Mouse (Mus musculus): ENCODE measurements around the gene Rogdi.

Rogdi gene

DNA sequence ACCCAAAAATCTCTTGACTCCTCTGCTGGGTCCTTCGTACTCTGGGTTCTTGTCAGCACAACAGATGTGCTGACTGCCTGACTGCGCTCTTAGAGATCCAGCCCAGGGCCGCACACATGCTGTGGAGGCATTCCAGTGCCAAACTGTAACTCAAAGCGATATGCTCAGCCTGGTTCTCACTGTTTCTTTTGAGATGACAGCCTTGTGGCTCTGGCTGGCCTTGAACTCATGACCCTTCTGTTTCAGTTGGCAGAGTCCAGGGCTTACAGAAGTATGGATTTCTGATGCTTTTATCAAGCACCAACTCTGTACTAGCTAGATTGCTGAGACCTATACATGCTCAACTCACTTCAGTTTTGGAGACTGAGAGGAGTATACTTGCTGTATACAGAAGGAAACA is 20.1 kb downstream of the Rogdi start:
- no peak for DNase-seq (ENCODE audit: low spot score in 2 of 2)

GRCm38 (mm10) chr16:4984717-4985116 is 28.6 kb downstream of the Rogdi start:
- DNase-seq (ENCODE audit: low spot score in 2 of 2): no peak

GRCm38 (mm10) chr16:4979755-4980380 is 33.5 kb downstream of the Rogdi start:
- no peak for DNase-seq (ENCODE audit: low spot score in 2 of 2)

DNA sequence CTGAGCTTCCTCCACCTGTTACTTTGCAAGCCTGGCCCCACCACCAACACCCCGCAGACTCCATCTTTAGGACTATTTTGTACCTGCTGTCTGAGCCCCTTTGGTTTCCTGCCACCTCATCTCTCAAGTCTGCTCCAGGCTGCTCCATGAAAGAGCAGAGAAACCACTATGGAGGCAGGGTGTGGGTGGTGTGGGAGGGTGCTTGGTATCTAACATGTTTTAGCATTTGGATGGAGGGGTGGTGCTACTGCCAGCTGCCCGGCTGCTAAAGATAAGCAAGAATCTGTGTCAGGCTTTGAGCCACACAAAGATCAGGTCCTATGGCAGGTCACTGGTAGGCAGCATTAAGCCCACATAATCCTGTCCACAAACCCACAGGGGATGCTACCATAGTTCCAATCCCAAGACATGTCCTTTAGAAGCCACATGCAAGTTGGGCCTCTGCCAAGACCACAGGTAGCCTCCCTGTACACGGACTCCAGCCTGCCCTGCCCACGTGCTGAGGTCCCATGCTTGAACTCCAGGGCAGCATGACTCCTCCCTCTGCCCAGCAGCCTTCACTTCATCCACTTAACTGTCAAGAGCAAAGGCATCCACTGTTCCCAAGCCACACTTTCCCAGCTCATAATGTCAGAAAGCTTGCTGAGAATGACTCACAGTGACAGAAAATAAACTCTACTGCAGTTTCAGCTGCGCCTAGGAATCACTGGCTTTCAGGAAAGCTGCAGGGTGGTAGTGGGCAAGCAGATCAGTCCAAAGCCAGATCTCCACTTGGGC is 34.9 kb downstream of the Rogdi start:
- no peak for DNase-seq (ENCODE audit: low spot score in 2 of 2)

GRCm38 (mm10) chr16:4976180-4976579 is 37.2 kb downstream of the Rogdi start:
- no peak for DNase-seq (ENCODE audit: low spot score in 2 of 2)

- DNase-seq (ENCODE audit: low spot score in 2 of 2): no peak
Observed at GRCm38 (mm10) chr16:4974521-4974920, 38.8 kb downstream of the Rogdi start.

DNA sequence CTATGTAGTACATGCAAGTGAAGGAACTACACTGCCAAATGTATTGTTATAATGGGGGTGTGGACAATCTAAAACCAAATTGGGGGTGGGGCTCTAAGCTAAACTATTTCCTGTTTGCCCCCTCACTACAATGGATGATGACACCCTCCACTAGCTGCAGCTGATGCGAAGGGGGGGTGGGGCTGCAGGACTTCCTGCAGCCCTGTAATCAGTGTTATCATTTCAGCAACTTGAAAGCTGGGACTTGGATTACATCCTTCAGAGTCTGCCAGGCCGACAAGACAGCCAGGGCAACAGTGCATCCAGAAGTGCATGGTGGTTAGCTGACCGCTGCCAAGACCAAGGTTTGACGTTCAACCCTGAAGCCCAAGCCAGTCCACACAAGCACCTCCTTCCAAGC is 41.7 kb downstream of the Rogdi start:
- no peak for DNase-seq (ENCODE audit: low spot score in 2 of 2)

- no peak for DNase-seq (ENCODE audit: low spot score in 2 of 2)
Observed at GRCm38 (mm10) chr16:4969055-4969843, 44.1 kb downstream of the Rogdi start.

DNA sequence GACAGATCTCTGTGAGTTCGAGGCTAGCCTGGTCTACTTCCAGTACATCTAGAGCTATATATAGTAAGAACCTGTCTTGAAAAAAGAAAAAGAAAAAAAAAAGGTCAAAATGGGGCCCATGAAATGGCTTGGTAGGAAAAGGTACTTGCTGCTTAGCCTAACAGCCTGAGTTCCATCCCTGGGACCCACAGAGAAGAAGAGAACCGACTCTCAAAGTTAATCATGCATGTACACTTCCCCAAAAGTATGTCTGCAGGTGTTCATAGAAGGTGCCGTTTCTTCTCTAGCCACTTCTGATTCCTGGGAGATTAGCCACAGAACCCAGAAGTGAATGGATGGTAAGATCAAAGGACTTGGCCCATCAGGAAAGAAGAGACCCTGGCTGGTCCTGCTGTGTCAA is 44.9 kb downstream of the Rogdi start:
- DNase-seq (ENCODE audit: low spot score in 2 of 2): no peak

DNA sequence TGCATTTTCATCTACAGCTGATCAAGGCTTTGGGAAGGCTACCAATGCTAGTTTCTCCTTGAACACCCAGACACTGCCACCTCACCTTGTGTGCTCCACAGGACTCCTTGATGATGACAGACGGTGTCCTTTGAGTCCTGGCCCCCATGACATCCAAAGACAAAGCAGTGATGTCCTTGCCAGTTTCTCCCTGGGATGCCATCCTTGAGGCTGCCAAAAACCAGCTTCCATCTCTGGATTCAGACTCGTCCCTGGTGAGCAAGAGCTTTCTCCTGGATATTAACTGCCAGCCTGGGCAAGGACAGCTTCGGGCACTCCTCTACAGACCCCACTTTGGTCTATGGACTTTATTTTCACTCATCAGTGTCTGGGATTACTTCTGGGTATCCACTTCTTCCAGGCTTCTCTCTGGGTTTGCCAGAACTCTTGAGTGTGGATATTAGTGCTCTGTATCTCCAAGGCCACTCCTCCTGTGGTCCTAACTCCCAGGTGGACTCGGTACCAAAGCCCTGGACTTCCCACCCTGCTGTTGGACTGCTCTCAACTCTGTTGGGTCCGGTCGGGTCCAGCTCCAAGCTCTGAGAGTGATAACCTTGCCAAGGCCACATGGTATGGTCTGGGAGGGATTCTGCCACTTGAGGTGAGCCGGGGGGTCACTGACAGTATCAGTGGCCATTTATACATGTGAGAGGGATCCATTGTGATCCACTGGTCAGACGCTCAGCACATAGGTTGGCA is 47.8 kb downstream of the Rogdi start:
- DNase-seq (ENCODE audit: low spot score in 2 of 2): no peak

DNA sequence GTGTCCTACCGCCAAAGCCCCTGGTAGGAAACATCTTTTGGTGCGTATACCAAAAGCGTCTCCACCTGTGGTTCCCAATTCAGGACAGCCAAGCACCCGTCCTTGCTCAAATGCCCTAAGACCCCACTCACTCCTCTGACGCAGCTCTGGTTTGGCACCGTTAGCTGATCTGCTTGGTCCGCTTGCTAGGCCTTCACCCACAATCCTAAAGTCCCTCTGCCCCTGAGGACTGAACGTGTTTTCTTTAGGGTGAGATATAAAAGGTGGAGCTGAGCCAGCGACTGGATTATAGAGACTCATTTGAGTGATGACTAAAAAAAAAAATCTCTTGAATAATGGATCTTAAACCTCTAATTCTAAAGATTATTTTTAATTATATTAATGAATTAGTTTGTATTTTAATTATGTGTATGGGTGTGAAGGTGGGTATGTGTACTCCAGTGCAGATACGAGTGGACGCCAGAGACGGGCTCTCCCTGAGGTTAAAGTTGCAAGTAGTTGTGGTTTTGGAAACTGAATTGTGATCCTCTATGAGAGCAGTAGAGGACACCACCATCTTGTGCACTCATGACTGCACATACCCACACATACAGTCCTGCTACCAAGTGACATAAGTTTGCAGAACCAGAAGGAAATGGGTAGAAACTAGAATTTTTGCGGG is 48.5 kb downstream of the Rogdi start:
- DNase-seq (ENCODE audit: low spot score in 2 of 2): no peak

DNA sequence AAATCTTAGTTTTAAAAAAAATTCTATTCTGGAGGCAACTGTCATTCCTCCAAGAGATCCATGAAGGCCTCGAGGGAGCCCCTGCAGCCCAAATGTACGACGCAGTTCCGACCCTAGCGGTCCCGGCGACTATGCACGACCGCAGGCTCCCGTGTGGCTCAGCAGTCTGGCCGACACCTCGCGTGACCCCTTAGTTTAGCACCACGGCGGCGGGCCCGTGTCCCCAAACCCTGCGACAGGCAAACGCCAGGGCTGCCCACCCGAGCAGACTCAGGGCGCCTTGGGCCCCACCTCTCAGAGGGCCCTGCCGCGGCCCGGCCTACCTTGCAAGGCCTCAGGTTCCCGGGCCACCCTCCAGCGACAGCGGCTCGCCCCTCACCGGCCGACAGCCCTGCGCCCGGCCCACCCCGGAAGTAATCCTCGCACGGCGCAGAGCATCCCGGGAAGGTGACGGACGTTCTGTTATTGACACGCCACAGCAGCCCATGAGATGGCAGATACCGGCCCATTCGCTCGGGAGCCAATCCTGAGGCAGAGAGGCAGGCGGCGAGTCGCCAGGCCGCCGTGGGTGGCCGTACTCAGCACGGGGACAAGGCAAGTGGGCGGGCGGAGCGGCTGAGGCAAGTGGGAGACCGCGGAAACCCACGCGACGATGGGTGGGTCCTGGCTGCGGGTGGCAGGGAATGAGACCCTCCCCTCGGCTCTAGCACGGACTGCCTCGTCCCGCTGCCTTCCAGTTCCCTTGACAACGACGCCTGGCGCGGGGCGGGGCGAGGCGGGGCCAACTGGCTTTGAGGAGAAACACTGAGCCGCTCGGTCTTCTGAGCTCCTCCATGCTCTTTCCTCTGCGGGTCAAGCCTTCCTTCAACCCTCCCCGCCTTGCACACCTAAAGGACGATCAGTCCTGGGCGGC is 49.3 kb downstream of the Rogdi start, which contains the start of gene Anks3:
Gene Anks3 (minus strand): TSS at position 409 of the 913 bp plus-strand sequence.
- DNase-seq (ENCODE audit: low spot score in 2 of 2): peak; percentile 90 to 98

GRCm38 (mm10) chr16:4963346-4963745 is 50.0 kb downstream of the Rogdi start:
- DNase-seq (ENCODE audit: low spot score in 2 of 2): no peak

DNA sequence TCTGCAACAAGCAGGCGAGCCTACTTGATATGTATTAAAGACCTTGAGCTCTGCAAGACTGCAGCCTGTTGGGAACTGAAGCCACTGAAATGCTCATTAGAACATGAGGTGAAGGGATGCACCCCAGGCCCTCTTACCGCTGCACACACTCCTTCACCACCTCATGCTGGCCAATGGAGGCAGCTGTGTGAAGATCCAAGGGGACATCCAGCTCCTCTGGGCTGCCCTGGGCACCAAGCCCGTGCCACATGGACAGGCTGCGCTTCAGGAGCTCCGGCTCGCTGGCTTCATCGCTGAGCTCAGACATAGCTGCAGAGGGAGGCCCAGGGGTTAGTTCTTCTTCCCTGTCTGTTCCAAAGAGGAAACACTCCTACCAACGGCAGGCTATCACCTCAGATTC is 53.1 kb downstream of the Rogdi start:
- no peak for DNase-seq (ENCODE audit: low spot score in 2 of 2)
